Mouse (Mus musculus): ENCODE data around the gene Csf2.
"Not testable (repeated sequence)": the region's sequence is repeated elsewhere in the genome, so short reads cannot be mapped to it uniquely, and the experiment has no call there.

Gene Csf2

DNA sequence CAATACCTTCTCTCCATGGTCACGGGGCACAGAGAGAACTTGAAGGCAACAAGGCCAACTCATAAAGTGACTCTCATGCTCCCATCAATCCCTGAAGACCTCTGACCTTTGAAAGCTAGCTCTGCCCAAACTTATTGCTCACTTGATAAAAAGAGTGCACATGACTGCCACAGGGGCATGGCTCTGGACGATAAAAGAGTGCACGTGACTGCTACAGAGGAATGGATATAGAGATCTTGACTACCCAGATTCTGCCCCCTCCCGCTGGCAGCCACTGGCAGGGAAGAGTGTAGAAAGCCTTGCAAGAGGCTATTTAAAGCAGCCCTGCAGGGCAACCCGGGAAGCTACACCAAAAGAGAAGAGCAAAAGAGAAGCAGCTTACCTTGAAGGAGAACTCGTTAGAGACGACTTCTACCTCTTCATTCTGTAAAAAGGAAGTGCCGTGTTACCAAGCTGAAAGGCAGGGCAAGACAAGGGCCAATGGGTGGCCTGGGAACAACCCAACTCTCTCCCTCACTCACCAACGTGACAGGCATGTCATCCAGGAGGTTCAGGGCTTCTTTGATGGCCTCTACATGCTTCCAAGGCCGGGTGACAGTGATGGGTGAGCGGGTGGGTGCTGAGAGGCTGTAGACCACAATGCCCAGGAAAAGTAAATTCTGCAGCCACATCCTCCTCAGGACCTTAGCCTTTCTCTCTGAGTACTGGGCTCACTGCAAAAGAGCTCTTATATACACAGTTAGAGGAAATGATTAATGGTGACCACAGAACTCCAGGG is at the start of gene Csf2:
Gene Csf2 (minus strand): TSS at position 728 of the 778 bp plus-strand sequence.
- DNase-seq (ENCODE audit: low read depth, low spot score), result no peak

- DNase-seq (ENCODE audit: low read depth, low spot score), result peak; percentile 30
Observed at GRCm38 (mm10) chr11:54298777-54299176, 49.3 kb upstream of the Csf2 start.

- not testable (repeated sequence) for DNase-seq (ENCODE audit: low read depth, low spot score)
Observed at GRCm38 (mm10) chr11:54297471-54297870, 48.0 kb upstream of the Csf2 start.

GRCm38 (mm10) chr11:54296734-54297133 is 47.3 kb upstream of the Csf2 start:
- no peak for DNase-seq (ENCODE audit: low read depth, low spot score)

DNA sequence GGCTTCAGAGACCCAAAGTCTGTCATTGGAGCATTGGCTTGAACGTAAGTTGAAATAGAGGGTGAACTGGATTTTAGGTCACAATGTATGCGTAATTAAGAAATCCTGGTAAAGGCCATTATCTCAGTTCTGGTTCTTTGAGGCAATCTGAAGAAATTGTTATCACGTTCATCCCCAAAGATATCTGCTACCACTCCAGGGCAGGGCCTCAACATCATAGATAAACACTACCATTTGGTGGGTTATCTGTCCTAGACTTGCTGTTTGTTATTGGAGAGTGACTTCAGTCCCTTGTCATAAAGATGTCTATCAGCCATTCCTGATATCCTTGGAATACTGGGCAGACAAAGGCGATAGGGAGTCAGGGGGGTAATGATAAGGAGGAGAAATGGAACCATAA is 46.5 kb upstream of the Csf2 start:
- DNase-seq (ENCODE audit: low read depth, low spot score), result no peak

- no peak for DNase-seq (ENCODE audit: low read depth, low spot score)
Observed at GRCm38 (mm10) chr11:54293980-54294807, 44.7 kb upstream of the Csf2 start.

- DNase-seq (ENCODE audit: low read depth, low spot score), result no peak
Observed at GRCm38 (mm10) chr11:54292163-54292562, 42.7 kb upstream of the Csf2 start.

- DNase-seq (ENCODE audit: low read depth, low spot score), result no peak
Observed at GRCm38 (mm10) chr11:54287821-54288453, 38.5 kb upstream of the Csf2 start.

DNA sequence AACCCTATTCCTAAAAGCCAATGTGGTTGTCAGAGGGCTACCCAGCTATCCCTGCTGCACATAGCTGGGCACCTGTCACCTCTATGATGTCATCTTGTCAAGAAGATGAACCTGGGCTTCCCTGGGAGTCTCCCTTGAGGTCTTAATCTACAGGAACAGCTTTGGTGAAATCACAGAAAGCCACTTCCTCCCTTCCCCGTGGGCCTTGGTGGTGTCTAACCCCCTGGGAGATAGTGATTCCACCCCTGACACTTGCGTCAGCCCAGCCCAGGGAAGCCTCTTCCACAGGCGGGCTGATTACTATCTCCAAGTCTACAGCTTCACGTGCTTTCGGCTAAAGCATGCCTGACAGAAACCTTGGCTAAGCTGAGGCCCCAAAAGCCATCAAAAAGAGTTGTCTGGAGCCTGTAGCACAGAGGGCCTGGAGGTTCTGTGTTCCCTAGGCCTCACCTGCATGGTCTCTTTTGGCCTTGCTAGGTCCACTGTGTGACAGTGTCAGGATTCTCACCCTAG is 22.0 kb upstream of the Csf2 start:
- DNase-seq (ENCODE audit: low read depth, low spot score), result no peak

- DNase-seq (ENCODE audit: low read depth, low spot score), result no peak
Observed at GRCm38 (mm10) chr11:54269191-54269896, 19.9 kb upstream of the Csf2 start.

DNA sequence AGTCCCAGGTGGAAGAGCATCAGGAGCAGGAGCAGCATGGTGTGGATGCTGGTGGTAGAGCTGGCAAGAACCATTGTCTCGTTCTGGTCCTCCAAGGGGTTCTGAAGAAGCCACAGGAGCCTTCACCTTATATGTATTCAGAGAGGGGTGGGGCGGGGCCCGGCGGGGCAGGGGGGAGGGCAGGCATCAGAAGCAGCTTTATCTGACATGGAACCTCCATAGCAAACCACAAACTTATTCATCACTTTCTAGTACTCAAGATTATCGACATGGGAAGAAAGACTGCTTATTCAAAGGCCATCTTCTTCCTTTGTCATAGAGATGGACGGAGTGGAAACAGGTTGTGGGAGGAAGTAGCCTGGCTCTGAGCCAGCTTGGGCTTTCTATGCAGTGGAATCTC is 17.7 kb upstream of the Csf2 start, which contains the start of gene Il3:
Gene Il3 (minus strand): TSS at position 101 of the 400 bp plus-strand sequence.
- no peak for DNase-seq (ENCODE audit: low read depth, low spot score)

DNA sequence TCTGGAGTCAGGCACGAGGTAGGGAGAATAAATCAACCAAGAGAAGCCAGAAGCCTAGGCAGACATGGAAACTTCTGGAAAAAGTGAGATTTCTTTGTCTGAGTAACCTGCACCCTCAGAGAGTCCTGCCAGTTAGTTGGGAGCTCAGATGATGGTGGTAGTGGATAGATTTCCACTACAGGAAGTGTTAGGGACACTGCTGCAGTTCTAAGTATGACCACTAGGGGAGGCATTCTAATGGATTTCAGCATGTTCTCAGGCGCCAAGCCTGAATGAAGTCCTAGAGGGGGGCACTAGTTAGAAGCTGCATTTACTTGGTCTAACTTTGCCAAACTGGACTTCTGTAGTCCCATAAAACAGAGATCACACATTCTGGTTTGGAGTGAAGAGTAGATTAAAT is 15.1 kb upstream of the Csf2 start:
- peak; percentile 81 for DNase-seq (ENCODE audit: low read depth, low spot score)

GRCm38 (mm10) chr11:54263405-54264031 is 14.1 kb upstream of the Csf2 start:
- peak; percentile 40 for DNase-seq (ENCODE audit: low read depth, low spot score)

GRCm38 (mm10) chr11:54256624-54257376 is 7.3 kb upstream of the Csf2 start:
- DNase-seq (ENCODE audit: low read depth, low spot score), result peak; percentile 85

- peak; percentile 13 for DNase-seq (ENCODE audit: low read depth, low spot score)
Observed at GRCm38 (mm10) chr11:54254114-54254513, 4.6 kb upstream of the Csf2 start.

DNA sequence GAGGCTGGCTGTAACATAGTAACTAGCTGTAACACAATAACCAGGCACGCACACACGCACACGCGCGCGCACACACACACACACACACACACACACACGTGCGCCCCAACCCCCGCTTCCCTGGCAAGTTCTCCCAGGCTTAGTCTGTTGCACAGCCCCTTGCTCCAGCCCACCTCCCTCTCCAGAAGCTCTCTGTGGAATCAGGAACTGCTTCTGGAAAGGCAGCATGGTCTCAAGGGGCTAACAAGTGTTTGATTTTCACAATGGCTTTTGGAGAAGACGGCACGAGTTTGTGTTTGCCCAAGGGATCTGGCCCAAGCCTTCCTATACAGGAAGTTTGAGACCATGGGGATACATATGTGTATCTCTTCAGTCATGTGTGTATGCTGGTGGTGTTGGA is 1.1 kb upstream of the Csf2 start:
- no peak for DNase-seq (ENCODE audit: low read depth, low spot score)

GRCm38 (mm10) chr11:54249748-54250147 is 281 bp upstream of the Csf2 start:
- no peak for DNase-seq (ENCODE audit: low read depth, low spot score)

- DNase-seq (ENCODE audit: low read depth, low spot score), result no peak
Observed at GRCm38 (mm10) chr11:54247251-54247950, 2.1 kb downstream of the Csf2 start.

GRCm38 (mm10) chr11:54244465-54244864 is 5.0 kb downstream of the Csf2 start:
- DNase-seq (ENCODE audit: low read depth, low spot score), result no peak

DNA sequence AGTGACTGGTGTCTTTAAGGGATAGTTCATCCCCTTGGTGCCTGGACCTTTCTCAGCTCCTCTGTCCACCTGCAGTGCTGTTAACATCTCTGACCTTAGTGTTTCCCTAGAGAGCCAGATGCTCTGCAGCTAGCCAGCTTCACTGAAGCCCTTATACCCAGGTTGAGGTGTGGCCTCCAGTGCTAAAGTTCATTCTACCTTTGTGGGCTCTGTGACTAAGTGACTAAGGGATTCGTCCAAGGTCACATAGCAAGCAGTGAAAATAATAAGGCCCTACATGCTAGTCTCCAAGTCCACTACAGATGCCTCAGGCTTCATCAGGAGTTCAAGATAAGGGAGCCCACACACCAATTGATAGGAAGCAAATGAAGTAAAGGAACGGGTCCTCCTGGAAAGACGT is 7.0 kb downstream of the Csf2 start:
- DNase-seq (ENCODE audit: low read depth, low spot score), result no peak
